ENCODE assay signal across 7 mouse cellular contexts in genomic region chr7:25395186-25395557, GRCm38 (mm10). TPM values are rescaled to one million over a fixed set of nuclear protein-coding genes. Genes with fewer than 3 reads are reported as not detected.
DNase-seq lines count a peak whose midpoint lies in the region; TF ChIP-seq lines count a peak whose summit lies in the region.

No protein-coding gene starts in this region.

- H3K36me3 ChIP-seq in thymus, adult 2 months (ENCODE audit: control insufficient read depth, insufficient read depth, low read length) = no peaks in the 10 kb centered on the region
- no peaks in the 10 kb centered on the region; the same call in 1 of the 2 replicates for H3K36me3 ChIP-seq in erythroblast, embryonic 14.5 days (ENCODE audit: control insufficient read depth)
- no peaks in the 10 kb centered on the region for H3K36me3 ChIP-seq in small intestine, adult 2 months (ENCODE audit: control insufficient read depth, insufficient read depth, low read length)

- no peak for DNase-seq in thymus, adult 2 months
- no peak for DNase-seq in thymus, postnatal 10 days (ENCODE audit: low spot score in 2 of 2)
- peak; percentile 17 for DNase-seq in liver
- no peak for DNase-seq in layer of hippocampus, postnatal 36 days
- DNase-seq in layer of hippocampus, adult 9-11 months = no peak

- peak overlapping the region; percentile 81 for H3K4me3 ChIP-seq in thymus, adult 2 months (ENCODE audit: control insufficient read depth, insufficient read depth, low read length)
- H3K4me3 ChIP-seq in erythroblast, embryonic 14.5 days (replicated peaks) = peak overlapping the region; percentile 71
- peak overlapping the region; percentile 79 for H3K4me3 ChIP-seq in small intestine, adult 2 months (ENCODE audit: low read depth, low read length)

- peak; percentile 43; the same call in 1 of the 2 replicates for TF ChIP-seq CTCF in thymus, adult 2 months (IDR thresholded peaks at IDR 0.05; ENCODE audit: borderline replicate concordance, control insufficient read depth, extremely low read depth, insufficient read depth, low read length, poor library complexity)
- no peak for TF ChIP-seq CTCF in small intestine, adult 2 months (IDR thresholded peaks at IDR 0.05; ENCODE audit: extremely low read depth, insufficient read length, insufficient replicate concordance, low read depth, low read length)

- H3K27ac ChIP-seq in thymus, adult 2 months (ENCODE audit: control insufficient read depth, insufficient read depth, low read length) = no peak overlapping the region
- peak overlapping the region; percentile 74 for H3K27ac ChIP-seq in small intestine, adult 2 months (ENCODE audit: insufficient read depth, low read depth, low read length)

- WGBS in thymus, adult 2 months = under 1% methylated on average over 22 of the region's 22 CpGs
- WGBS in small intestine, adult 2 months = under 1% methylated on average over 22 of the region's 22 CpGs

- H3K27me3 ChIP-seq in thymus, adult 2 months (ENCODE audit: control insufficient read depth, insufficient read depth, low read length) = no peaks in the 10 kb centered on the region
- peaks cover 17% of the 10 kb centered on the region for H3K27me3 ChIP-seq in erythroblast, embryonic 14.5 days (ENCODE audit: control insufficient read depth)
- no peaks in the 10 kb centered on the region for H3K27me3 ChIP-seq in small intestine, adult 2 months (ENCODE audit: control insufficient read depth, insufficient read depth, low read length)

- H3K9me3 ChIP-seq in erythroblast, embryonic 14.5 days (ENCODE audit: control insufficient read depth, low read length) = no peaks in the 10 kb centered on the region

- peaks cover 14% of the 10 kb centered on the region for H3K4me1 ChIP-seq in thymus, adult 2 months (replicated peaks; ENCODE audit: control insufficient read depth, insufficient read depth, low read length)
- H3K4me1 ChIP-seq in erythroblast, embryonic 14.5 days (ENCODE audit: control insufficient read depth) = peaks cover 47% of the 10 kb centered on the region
- peaks cover 33% of the 10 kb centered on the region for H3K4me1 ChIP-seq in small intestine, adult 2 months (ENCODE audit: control insufficient read depth, insufficient read depth, insufficient read length, low read length)

- no peak for TF ChIP-seq POLR2A in thymus, adult 2 months (IDR thresholded peaks at IDR 0.05; ENCODE audit: control insufficient read depth, extremely low read depth, insufficient read depth, low read length, poor library complexity)
- TF ChIP-seq POLR2A in small intestine, adult 2 months (IDR thresholded peaks at IDR 0.05; ENCODE audit: low read depth, low read length) = no peak

RNA-seq across cellular contexts. Expression of gene Lipe, which starts 3.3 kb away (rescaled TPM):
- 75.3 and 91.6 TPM in 2 replicates for polyA plus RNA-seq in thymus, adult 2 months (2012; rRNA removed)
- 0.22 and 0.32 TPM in 2 replicates for polyA plus RNA-seq in erythroblast, embryonic 14.5 days (2012)
- 56.9 and 186 TPM in 2 replicates for polyA plus RNA-seq in small intestine, adult 2 months (2012; rRNA removed)
- 10 to 100 TPM in 1 of 2 experiments, 1 to 10 TPM in 1; 7.3 to 10.4 TPM for total RNA-seq in layer of hippocampus, postnatal 36 days (2021)

RNA-seq across cellular contexts. Expression of gene Cxcl17, which starts 17.5 kb away (rescaled TPM):
- 0.56 and 1.2 TPM in 2 replicates for polyA plus RNA-seq in thymus, adult 2 months (2012; rRNA removed)
- not detected in 2 replicates for polyA plus RNA-seq in erythroblast, embryonic 14.5 days (2012)
- polyA plus RNA-seq in small intestine, adult 2 months (2012; rRNA removed) = 3.8 TPM in 1 of 2 replicates, not detected in the other
- total RNA-seq in layer of hippocampus, postnatal 36 days (2021) = not detected

RNA-seq across cellular contexts. Expression of gene Cnfn, which starts 25.6 kb away (rescaled TPM):
- 13.4 and 20.6 TPM in 2 replicates for polyA plus RNA-seq in thymus, adult 2 months (2012; rRNA removed)
- not detected in 2 replicates for polyA plus RNA-seq in erythroblast, embryonic 14.5 days (2012)
- polyA plus RNA-seq in small intestine, adult 2 months (2012; rRNA removed) = 0.48 and 0.84 TPM in 2 replicates
- not detected for total RNA-seq in layer of hippocampus, postnatal 36 days (2021)

Comparison
In these comparisons a context has a peak if more than half of its experiments do, and no peak if none do; other contexts are left out.
1. RNA of gene Lipe, which starts 3.3 kb away (polyA plus RNA-seq): 56.9 to 186 TPM in small intestine, adult 2 months and 75.3 to 91.6 TPM in thymus, adult 2 months; 0.22 to 0.32 TPM in erythroblast, embryonic 14.5 days; every median in the first group is over 10 times any median in the second.
2. Peak in every context shown above with its lines, with median percentiles within 50 percentile points of each other: H3K4me3 ChIP-seq.